Mouse (Mus musculus) cortical plate, adult 2 months (tissue): ENCODE measurements at regions not wholly inside any gene's neighbourhood (a gene's known extent, or its start where the extent isn't known, plus 50 kb on each side); places are given as distances from the start of the nearest gene placed in this dataset.

Experiments used
- H3K27ac ChIP-seq: fragments of 200-500 bp; 2 replicates; pipeline ENCODE4 v1.5.1; 2012; ENCODE audit warnings: low read length, control low read depth, inconsistent platforms; ENCODE audit not compliant: insufficient read depth
- H3K4me1 ChIP-seq: fragments of 200-500 bp; 2 replicates; pipeline ENCODE4 v1.6.1; 2011; ENCODE audit warnings: low read length; ENCODE audit not compliant: control insufficient read depth, insufficient read depth
- H3K4me3 ChIP-seq: fragments of 200-500 bp; 2 replicates; pipeline ENCODE4 v1.5.1; 2011; ENCODE audit warnings: mild to moderate bottlenecking, low read length, control low read depth; ENCODE audit not compliant: insufficient read depth
- CTCF ChIP-seq: fragments of 200-500 bp; IDR thresholded peaks from 2 replicates; pipeline ENCODE4 v1.5.1; 2011; ENCODE audit warnings: mild to moderate bottlenecking, control low read depth, low read length; ENCODE audit not compliant: insufficient read depth; ENCODE audit errors: extremely low read depth
- POLR2A ChIP-seq: fragments of 200-500 bp; IDR thresholded peaks from 2 replicates; pipeline ENCODE4 v1.6.1; 2011; ENCODE audit warnings: mild to moderate bottlenecking, low read length, control low read depth; ENCODE audit not compliant: insufficient read depth; ENCODE audit errors: extremely low read depth

DNA sequence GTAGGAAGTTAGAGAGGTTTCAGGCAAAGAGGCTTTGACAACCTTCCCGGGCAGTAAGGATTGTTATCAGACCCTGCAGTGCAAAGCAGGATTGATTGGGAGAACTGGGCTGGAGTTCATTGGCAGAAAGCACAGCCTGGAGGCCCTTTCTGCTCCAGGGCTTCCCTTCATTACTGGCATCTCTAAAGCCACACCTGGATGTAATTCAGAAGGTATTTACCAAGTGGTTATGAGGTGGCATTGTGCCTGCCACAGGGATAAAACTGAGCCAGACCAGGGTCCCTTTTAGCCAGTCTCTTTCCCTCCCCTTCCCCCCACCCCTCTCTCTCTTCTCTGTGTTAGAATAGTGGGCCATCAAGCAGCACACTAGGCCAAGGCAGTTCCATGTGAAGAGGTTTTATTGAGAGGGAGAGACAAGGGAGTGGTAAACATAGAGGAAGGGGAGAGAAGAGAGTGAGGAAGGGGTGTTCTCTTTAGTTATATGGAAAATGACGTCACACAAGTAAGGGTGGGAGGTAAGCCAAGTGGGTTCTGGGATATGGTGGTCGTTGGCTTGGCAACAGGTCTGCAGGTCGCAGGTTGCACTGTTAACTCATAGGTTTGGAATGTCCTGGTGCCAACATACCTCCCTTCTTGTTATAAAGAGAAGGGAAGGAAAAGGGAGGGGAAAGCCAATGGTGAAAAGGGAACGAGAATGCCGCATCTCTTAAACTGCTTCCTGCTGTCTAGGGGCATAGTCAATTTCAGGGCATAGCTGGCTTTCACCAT lies 99.4 kb downstream of the Tmem17 start:
- H3K4me3 ChIP-seq = no peak overlapping the region
- H3K27ac ChIP-seq = no peak overlapping the region
- H3K4me1 ChIP-seq = no peaks in the 10 kb centered on the region
- no peak for TF ChIP-seq POLR2A
- no peak for TF ChIP-seq CTCF

DNA sequence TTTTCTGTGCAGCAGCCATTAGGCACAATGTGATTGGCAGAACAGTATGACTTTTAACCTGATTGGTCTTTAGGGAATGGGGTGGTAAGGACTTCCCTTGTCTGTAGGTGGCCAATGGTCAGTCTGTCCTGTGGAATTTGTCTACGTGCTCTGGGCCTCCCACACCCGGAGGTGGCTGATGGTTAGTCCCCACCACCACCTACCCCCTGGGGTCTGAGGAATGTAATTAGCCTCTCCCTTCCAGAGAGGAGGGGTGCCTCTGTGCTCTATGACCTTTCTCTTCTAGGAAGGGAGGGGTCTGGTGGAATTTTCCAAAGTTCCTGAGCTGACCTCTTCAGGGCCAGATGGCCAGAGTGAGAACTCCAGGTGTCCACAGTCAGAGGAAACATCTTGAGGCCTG lies 101.6 kb downstream of the Tmem17 start:
- no peak overlapping the region for H3K27ac ChIP-seq
- TF ChIP-seq POLR2A = no peak
- no peak for TF ChIP-seq CTCF
- no peaks in the 10 kb centered on the region for H3K4me1 ChIP-seq
- H3K4me3 ChIP-seq = no peak overlapping the region

DNA sequence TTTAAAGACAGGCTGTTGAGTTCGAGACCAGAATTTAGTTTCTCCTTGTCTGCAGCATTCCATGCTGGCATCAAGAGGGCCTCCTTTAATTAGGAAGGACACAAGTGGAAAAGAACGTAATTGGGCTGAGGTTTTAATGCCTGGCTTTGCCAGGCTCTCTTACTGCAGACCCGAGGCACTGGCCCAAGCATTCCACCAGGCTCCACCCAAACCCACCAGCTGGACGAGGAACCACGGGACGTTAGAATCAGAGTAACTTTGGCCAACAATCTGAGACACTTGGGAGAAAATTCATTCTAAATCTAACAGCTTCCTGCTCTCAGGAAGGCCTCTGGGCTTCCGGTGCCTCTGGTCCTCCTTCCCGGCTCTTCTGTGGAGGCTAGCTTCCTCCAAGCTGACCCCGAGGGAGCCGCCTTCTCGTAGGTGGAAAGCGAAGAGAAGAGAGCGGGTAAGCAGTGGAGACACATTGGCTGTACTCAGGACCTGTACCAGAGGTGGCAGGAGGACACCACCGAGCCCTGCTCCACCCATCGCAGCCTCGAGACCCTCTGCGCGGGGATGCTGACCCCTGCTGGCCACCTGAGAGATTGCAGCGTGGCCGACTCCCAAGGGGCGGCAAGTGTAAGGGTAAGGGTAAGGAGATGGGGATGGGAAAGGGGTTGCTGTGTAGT lies 105.5 kb downstream of the Tmem17 start:
- no peaks in the 10 kb centered on the region for H3K4me1 ChIP-seq
- no peak overlapping the region for H3K27ac ChIP-seq
- H3K4me3 ChIP-seq = peak overlapping the region; percentile 16
- TF ChIP-seq POLR2A = no peak
- TF ChIP-seq CTCF = peak; percentile 94

DNA sequence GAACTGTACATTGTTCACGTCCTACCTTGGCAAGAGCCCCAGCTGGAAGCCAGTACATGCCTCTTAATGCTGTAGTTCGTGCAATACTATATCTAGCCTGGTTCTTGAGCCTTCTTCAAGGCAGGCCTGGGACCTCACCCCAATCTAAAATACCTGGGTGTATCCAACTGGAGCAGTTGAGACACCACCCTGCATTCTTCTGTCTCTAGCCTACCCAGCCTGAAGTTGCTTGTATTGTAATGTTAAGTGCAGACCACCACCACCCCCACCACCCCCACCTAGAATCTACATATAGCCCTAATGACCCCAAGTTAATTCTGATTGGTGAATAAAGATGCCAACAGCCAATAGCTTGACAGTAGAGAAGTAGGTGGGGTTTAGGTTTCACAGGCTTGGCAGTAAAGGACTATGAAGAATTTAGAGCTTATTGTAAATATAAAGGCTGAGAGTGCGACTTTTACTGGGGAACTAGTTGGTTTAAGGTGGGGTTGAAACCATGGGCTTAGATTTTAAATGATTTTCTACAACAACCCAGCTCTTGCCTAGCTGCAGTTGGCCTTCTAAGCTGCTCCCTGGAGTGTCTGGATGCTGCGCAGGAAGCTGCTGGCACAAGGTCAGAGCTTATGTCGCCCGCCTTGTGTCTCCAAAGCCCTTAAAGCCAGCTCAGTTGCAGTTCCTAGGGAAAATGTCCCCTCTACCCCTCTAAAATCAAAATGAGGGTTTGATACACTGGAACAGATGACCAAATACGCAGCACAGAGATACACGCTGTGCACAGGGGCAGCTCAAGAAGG lies 109.2 kb downstream of the Tmem17 start:
- Histone ChIP-seq H3K4me1 (no peaks in the 10 kb centered on the region), H3K4me3 (no peak overlapping the region), H3K27ac (no peak overlapping the region)
- no peak for TF ChIP-seq POLR2A
- no peak for TF ChIP-seq CTCF

DNA sequence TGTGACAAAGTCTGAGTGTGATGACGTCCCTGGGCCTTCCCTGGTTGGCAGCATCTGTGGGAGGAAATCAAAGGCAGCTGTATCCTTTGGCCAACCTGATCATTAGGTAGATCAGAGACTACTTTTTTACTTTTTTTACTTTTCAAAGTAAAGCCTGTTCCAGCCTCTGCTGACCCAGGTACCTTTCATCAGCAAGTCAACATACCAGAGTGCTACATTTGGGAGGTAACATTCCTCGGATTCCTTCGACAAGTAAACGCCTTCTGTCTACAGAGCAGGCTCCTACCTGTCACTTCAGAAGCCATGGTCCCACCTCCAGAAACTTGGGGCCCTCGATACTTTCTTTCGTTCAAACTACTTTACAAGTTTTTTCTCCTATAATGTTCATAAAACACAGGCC lies 110.0 kb downstream of the Tmem17 start:
- H3K4me1 ChIP-seq = no peaks in the 10 kb centered on the region
- no peak for TF ChIP-seq POLR2A
- no peak for TF ChIP-seq CTCF
- no peak overlapping the region for H3K4me3 ChIP-seq
- no peak overlapping the region for H3K27ac ChIP-seq

DNA sequence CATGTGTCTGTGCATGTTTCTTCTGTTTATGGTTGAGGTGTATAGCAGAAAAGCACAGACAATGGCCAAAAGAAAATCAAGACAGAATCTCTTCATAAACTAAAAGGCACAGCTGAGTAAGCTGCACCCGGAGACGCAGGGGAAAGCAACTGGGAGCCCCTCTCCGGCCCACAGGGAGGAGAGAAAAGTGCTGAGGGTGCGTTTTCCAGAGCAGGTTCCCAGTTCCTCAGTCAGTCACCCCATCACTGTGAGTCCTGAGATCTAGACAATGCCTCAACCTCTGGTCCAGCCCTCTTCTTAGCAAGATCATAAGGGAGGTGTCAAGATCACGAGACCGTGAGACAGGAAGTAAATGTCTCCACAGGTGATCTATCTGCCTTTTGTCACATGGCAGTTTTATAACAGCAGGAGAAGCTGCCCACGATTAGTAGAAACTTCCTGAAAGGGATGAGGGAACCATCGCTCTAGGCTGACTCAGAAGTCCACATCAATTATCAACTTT lies 110.7 kb downstream of the Tmem17 start:
- TF ChIP-seq CTCF = no peak
- no peak for TF ChIP-seq POLR2A
- H3K27ac ChIP-seq = no peak overlapping the region
- no peaks in the 10 kb centered on the region for H3K4me1 ChIP-seq
- no peak overlapping the region for H3K4me3 ChIP-seq

DNA sequence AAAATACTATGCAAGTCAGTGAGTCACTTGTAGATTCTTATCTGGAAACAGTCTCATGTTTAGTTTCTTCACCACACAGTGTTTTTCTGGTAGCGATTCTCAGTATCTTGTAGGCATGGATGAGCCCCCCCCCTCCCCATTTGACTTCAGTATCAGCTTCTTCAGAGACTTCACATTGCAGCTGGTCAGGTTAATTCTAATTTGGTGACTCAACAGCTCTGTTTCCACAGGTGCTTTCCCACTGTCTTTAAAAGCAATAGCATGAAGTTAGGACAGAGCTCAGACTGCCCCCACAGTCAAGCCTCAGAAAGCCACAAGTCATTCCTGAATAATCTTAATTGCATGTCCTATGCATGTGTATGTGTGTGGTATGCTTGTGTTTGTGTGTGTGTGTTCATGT lies 114.5 kb downstream of the Tmem17 start:
- no peak overlapping the region for H3K27ac ChIP-seq
- peaks cover 3% of the 10 kb centered on the region; the same call in 1 of the 2 replicates for H3K4me1 ChIP-seq
- no peak overlapping the region for H3K4me3 ChIP-seq
- TF ChIP-seq POLR2A (no peak), CTCF (no peak)

DNA sequence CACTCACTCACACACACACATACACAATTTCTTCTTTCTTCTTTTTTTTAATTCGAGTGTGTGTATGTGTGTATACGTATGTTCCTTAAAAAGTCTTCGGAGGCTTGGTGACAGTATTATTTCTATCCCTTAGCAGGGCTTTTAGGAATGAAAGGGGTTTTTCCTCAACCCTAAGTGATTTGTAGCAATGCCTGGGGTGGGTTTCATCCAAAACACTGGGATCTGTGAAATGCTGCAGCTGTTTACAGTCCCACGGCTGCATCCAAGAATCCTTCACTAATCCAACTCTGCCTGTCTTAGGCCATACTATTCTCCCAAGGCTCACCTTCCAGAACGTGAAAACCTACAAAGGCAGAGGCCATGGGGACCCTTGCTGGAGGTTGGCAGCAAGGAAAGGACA lies 116.6 kb downstream of the Tmem17 start:
- TF ChIP-seq CTCF = no peak
- no peak for TF ChIP-seq POLR2A
- Histone ChIP-seq H3K4me3 (no peak overlapping the region), H3K4me1 (peaks cover 8% of the 10 kb centered on the region; the same call in 1 of the 2 replicates), H3K27ac (no peak overlapping the region)

DNA sequence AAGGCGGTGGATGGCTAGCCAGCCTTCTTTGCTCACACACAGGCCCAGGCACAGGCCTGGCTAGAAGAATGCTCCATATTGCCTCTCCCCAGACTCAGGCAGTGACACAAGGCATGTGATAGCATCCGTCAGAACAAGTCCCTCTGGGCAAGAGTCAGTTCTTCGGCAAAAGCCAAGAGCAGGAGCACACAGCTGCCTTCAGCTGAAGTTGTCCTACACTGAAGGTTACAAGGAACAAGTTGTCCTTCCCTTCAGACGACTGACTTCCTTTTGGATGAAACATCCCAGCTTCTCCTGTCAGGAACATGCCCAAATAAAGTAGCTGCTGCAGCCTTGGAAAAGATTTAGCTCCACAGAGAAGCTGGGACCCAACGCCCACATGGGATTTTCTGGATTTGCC lies 117.1 kb downstream of the Tmem17 start:
- H3K27ac ChIP-seq = no peak overlapping the region
- H3K4me1 ChIP-seq = peaks cover 8% of the 10 kb centered on the region; the same call in 1 of the 2 replicates
- TF ChIP-seq CTCF = no peak
- H3K4me3 ChIP-seq = no peak overlapping the region
